Mouse (Mus musculus) testis, adult 2 months (tissue): ENCODE results near the gene Kctd17.

Experiments
- CTCF ChIP-seq: fragments of 200-500 bp; IDR thresholded peaks from 2 replicates; pipeline ENCODE4 v1.5.1; 2012; ENCODE audit warnings: low read depth, mild to moderate bottlenecking, inconsistent platforms, low read length, moderate library complexity; ENCODE audit not compliant: control insufficient read depth, insufficient read depth, insufficient replicate concordance
- POLR2A ChIP-seq: fragments of 200-500 bp; IDR thresholded peaks from 2 replicates; pipeline ENCODE4 v1.6.1; 2012; ENCODE audit warnings: low read depth, mild to moderate bottlenecking, inconsistent platforms, low read length, moderate library complexity; ENCODE audit not compliant: control insufficient read depth

GRCm38 (mm10) chr15:78471902-78472301 is 43.5 kb downstream of the Kctd17 start:
- no peak for TF ChIP-seq CTCF
- no peak for TF ChIP-seq POLR2A
